Mouse (Mus musculus) erythroblast, adult 5-6 weeks (primary cell): Measurements from ENCODE around the gene Rnf25. TPM values are rescaled to one million over a fixed set of nuclear protein-coding genes. Genes with fewer than 3 reads are reported as not detected.

Experiments
- ATAC-seq: replicated peaks from 2 replicates; pipeline ENCODE4 v1.8.0; 2016; ENCODE audit warnings: moderate number of reproducible peaks, mild to moderate bottlenecking, moderate TSS enrichment, inconsistent platforms; ENCODE audit not compliant: poor library complexity, low FRiP score, severe bottlenecking
- total RNA-seq, 2 experiments: library from RNA; stranded (forward) in 1 of 2; stranded (reverse) in 1 of 2; fragments of 150-400 nt in 1 of 2; fragments of 200-764, 138-1000 nt in 1 of 2; gene quantifications; 2 replicates each; pipeline versions ENCODE4 v1.2.3 to v1.2.4; 2015 to 2017; ENCODE audit warnings: low replicate concordance in 2 of 2

The Rnf25 gene
- 4.4 and 8.4 TPM in 2 replicates for total RNA-seq (2015; ENCODE audit: low replicate concordance)
- total RNA-seq (2017; ENCODE audit: low replicate concordance): 3.5 and 18.1 TPM in 2 replicates

GRCm38 (mm10) chr1:74601267-74601962 lies at the start of gene Rnf25, which contains the start of gene Stk36:
Gene Rnf25 (minus strand): TSS chr1:74601397.
Gene Stk36 (plus strand): TSS chr1:74601445.
- peak; percentile 95 for ATAC-seq

- no peak for ATAC-seq
These were observed 42.7 kb upstream of the Rnf25 start for GRCm38 (mm10) chr1:74643926-74644325.

GRCm38 (mm10) chr1:74643524-74643923 lies 42.3 kb upstream of the Rnf25 start:
- no peak for ATAC-seq

GRCm38 (mm10) chr1:74632734-74633133 lies 31.5 kb upstream of the Rnf25 start:
- no peak for ATAC-seq

- no peak for ATAC-seq
These were observed 26.8 kb upstream of the Rnf25 start for GRCm38 (mm10) chr1:74628001-74628400.

- ATAC-seq: no peak
These were observed 24.9 kb upstream of the Rnf25 start for GRCm38 (mm10) chr1:74626076-74626475.

- ATAC-seq: no peak
These were observed 23.0 kb upstream of the Rnf25 start for GRCm38 (mm10) chr1:74624183-74624582.

- ATAC-seq: peak; percentile 70
These were observed 513 bp downstream of the Rnf25 start for GRCm38 (mm10) chr1:74600501-74601266.

- no peak for ATAC-seq
These were observed 6.8 kb downstream of the Rnf25 start for GRCm38 (mm10) chr1:74594434-74594833.

- peak; percentile 95 for ATAC-seq
These were observed 13.3 kb downstream of the Rnf25 start, which contains the start of the genes Zfp142 and Bcs1l for GRCm38 (mm10) chr1:74587773-74588445. Gene Zfp142 (minus strand): TSS chr1:74588246. Gene Bcs1l (plus strand): TSS chr1:74588289.

GRCm38 (mm10) chr1:74587233-74587772 lies 13.9 kb downstream of the Rnf25 start:
- no peak for ATAC-seq

GRCm38 (mm10) chr1:74584616-74585398 lies 16.4 kb downstream of the Rnf25 start:
- ATAC-seq: no peak

GRCm38 (mm10) chr1:74582621-74583020 lies 18.6 kb downstream of the Rnf25 start:
- ATAC-seq: no peak

GRCm38 (mm10) chr1:74569739-74570719 lies 31.2 kb downstream of the Rnf25 start:
- ATAC-seq: no peak

GRCm38 (mm10) chr1:74565834-74566233 lies 35.4 kb downstream of the Rnf25 start:
- no peak for ATAC-seq

- no peak for ATAC-seq
These were observed 42.1 kb downstream of the Rnf25 start for GRCm38 (mm10) chr1:74559061-74559460.

GRCm38 (mm10) chr1:74544184-74544583 lies 57.0 kb downstream of the Rnf25 start, which contains the start of gene Usp37:
Gene Usp37 (minus strand): TSS chr1:74544284.
- no peak for ATAC-seq
